Mouse (Mus musculus): ENCODE results near the gene Gm49405. TPM values are rescaled to one million over a fixed set of nuclear protein-coding genes. Genes with fewer than 3 reads are reported as not detected.

Gene Gm49405
- polyA plus RNA-seq, 1 experiment from 2014 or later, result 1.8 TPM

GRCm38 (mm10) chr19:4012432-4013022 lies 12.1 kb downstream of the Gm49405 start, which contains the start of gene Ndufv1:
Gene Ndufv1 (minus strand): TSS chr19:4012806.
- peak; percentile 99 for ATAC-seq (ENCODE audit: insufficient read depth, low FRiP score, low TSS enrichment)
- Histone ChIP-seq H3K36me3 (ENCODE audit: control insufficient read depth, insufficient read depth, low read length) (no peaks in the 10 kb centered on the region; the same call in 1 of the 2 replicates), H3K4me3 (ENCODE audit: low read depth, low read length) (peak within 1 kb of the TSS; percentile 56), H3K9ac (ENCODE audit: low read length) (peak within 1 kb of the TSS; percentile 59), H3K9me3 (ENCODE audit: control insufficient read depth, low read length) (no peaks in the 10 kb centered on the region), H3K4me2 (ENCODE audit: low read depth) (peak within 1 kb of the TSS; percentile 60), H3K27ac (ENCODE audit: low read depth, low read length) (no peak within 1 kb of the TSS), H3K27me3 (ENCODE audit: control insufficient read depth, insufficient read depth, low read length) (no peaks in the 10 kb centered on the region), H3K4me1 (ENCODE audit: control insufficient read depth, insufficient read depth, low read length) (peaks cover 5% of the 10 kb centered on the region)
- WGBS, result under 1% methylated on average over 45 of the region's 45 CpGs
- peak; percentile 97 for DNase-seq (ENCODE audit: low spot score)

- Histone ChIP-seq H3K27me3 (ENCODE audit: control insufficient read depth, insufficient read depth, low read length) (no peaks in the 10 kb centered on the region), H3K36me3 (ENCODE audit: control insufficient read depth, insufficient read depth, low read length) (no peaks in the 10 kb centered on the region), H3K9me3 (ENCODE audit: control insufficient read depth, low read length) (no peaks in the 10 kb centered on the region), H3K9ac (ENCODE audit: low read length) (peak overlapping the region; percentile 5), H3K27ac (ENCODE audit: low read depth, low read length) (no peak overlapping the region), H3K4me3 (ENCODE audit: low read depth, low read length) (peak overlapping the region; percentile 56; the same call in 1 of the 2 replicates), H3K4me1 (ENCODE audit: control insufficient read depth, insufficient read depth, low read length) (peaks cover 5% of the 10 kb centered on the region), H3K4me2 (ENCODE audit: low read depth) (peak overlapping the region; percentile 26)
- DNase-seq (ENCODE audit: low spot score) (no peak), ATAC-seq (ENCODE audit: insufficient read depth, low FRiP score, low TSS enrichment) (no peak)
- WGBS, result 25% methylated on average over 9 of the region's 9 CpGs
Measured at GRCm38 (mm10) chr19:4013066-4013465, 12.6 kb downstream of the Gm49405 start.

- Histone ChIP-seq H3K4me1 (ENCODE audit: control insufficient read depth, insufficient read depth, low read length) (peaks cover 5% of the 10 kb centered on the region), H3K36me3 (ENCODE audit: control insufficient read depth, insufficient read depth, low read length) (no peaks in the 10 kb centered on the region), H3K4me3 (ENCODE audit: low read depth, low read length) (no peak overlapping the region), H3K27ac (ENCODE audit: low read depth, low read length) (no peak overlapping the region), H3K4me2 (ENCODE audit: low read depth) (no peak overlapping the region), H3K27me3 (ENCODE audit: control insufficient read depth, insufficient read depth, low read length) (no peaks in the 10 kb centered on the region), H3K9me3 (ENCODE audit: control insufficient read depth, low read length) (no peaks in the 10 kb centered on the region), H3K9ac (ENCODE audit: low read length) (no peak overlapping the region)
- ATAC-seq (ENCODE audit: insufficient read depth, low FRiP score, low TSS enrichment), result no peak
- no peak for DNase-seq (ENCODE audit: low spot score)
Measured at GRCm38 (mm10) chr19:4014802-4015201, 14.4 kb downstream of the Gm49405 start.

GRCm38 (mm10) chr19:4015635-4016034 lies 15.2 kb downstream of the Gm49405 start:
- no peak overlapping the region for H3K4me3 ChIP-seq (ENCODE audit: low read depth, low read length)
- peaks cover 5% of the 10 kb centered on the region for H3K4me1 ChIP-seq (ENCODE audit: control insufficient read depth, insufficient read depth, low read length)
- 72% methylated on average over 5 of the region's 5 CpGs for WGBS
- H3K9me3 ChIP-seq (ENCODE audit: control insufficient read depth, low read length), result no peaks in the 10 kb centered on the region
- H3K27me3 ChIP-seq (ENCODE audit: control insufficient read depth, insufficient read depth, low read length), result no peaks in the 10 kb centered on the region
- H3K9ac ChIP-seq (ENCODE audit: low read length), result no peak overlapping the region
- DNase-seq (ENCODE audit: low spot score), result no peak
- H3K4me2 ChIP-seq (ENCODE audit: low read depth), result no peak overlapping the region
- no peak overlapping the region for H3K27ac ChIP-seq (ENCODE audit: low read depth, low read length)
- H3K36me3 ChIP-seq (ENCODE audit: control insufficient read depth, insufficient read depth, low read length), result no peaks in the 10 kb centered on the region
- ATAC-seq (ENCODE audit: insufficient read depth, low FRiP score, low TSS enrichment), result no peak

- Histone ChIP-seq H3K27me3 (ENCODE audit: control insufficient read depth, insufficient read depth, low read length) (no peaks in the 10 kb centered on the region), H3K4me1 (ENCODE audit: control insufficient read depth, insufficient read depth, low read length) (no peaks in the 10 kb centered on the region), H3K9ac (ENCODE audit: low read length) (no peak overlapping the region), H3K36me3 (ENCODE audit: control insufficient read depth, insufficient read depth, low read length) (no peaks in the 10 kb centered on the region), H3K4me2 (ENCODE audit: low read depth) (no peak overlapping the region), H3K27ac (ENCODE audit: low read depth, low read length) (no peak overlapping the region), H3K9me3 (ENCODE audit: control insufficient read depth, low read length) (no peaks in the 10 kb centered on the region), H3K4me3 (ENCODE audit: low read depth, low read length) (no peak overlapping the region)
- DNase-seq (ENCODE audit: low spot score) (no peak), ATAC-seq (ENCODE audit: insufficient read depth, low FRiP score, low TSS enrichment) (no peak)
- WGBS, result 67% methylated on average over 10 of the region's 10 CpGs
Measured at GRCm38 (mm10) chr19:4017921-4018587, 17.6 kb downstream of the Gm49405 start.

GRCm38 (mm10) chr19:4018743-4019583 lies 18.5 kb downstream of the Gm49405 start:
- ATAC-seq (ENCODE audit: insufficient read depth, low FRiP score, low TSS enrichment) (no peak), DNase-seq (ENCODE audit: low spot score) (peak; percentile 73)
- Histone ChIP-seq H3K4me3 (ENCODE audit: low read depth, low read length) (no peak overlapping the region), H3K4me2 (ENCODE audit: low read depth) (no peak overlapping the region), H3K27me3 (ENCODE audit: control insufficient read depth, insufficient read depth, low read length) (no peaks in the 10 kb centered on the region), H3K9ac (ENCODE audit: low read length) (no peak overlapping the region), H3K4me1 (ENCODE audit: control insufficient read depth, insufficient read depth, low read length) (no peaks in the 10 kb centered on the region), H3K36me3 (ENCODE audit: control insufficient read depth, insufficient read depth, low read length) (no peaks in the 10 kb centered on the region), H3K9me3 (ENCODE audit: control insufficient read depth, low read length) (no peaks in the 10 kb centered on the region), H3K27ac (ENCODE audit: low read depth, low read length) (no peak overlapping the region)
- WGBS, result 37% methylated on average over 18 of the region's 18 CpGs

- 74% methylated on average over 7 of the region's 7 CpGs for WGBS
- no peak for ATAC-seq (ENCODE audit: insufficient read depth, low FRiP score, low TSS enrichment)
Measured at GRCm38 (mm10) chr19:4023185-4023584, 22.8 kb downstream of the Gm49405 start.

GRCm38 (mm10) chr19:4027576-4027975 lies 27.1 kb downstream of the Gm49405 start:
- no peak overlapping the region for H3K27ac ChIP-seq (ENCODE audit: low read depth, low read length)
- H3K27me3 ChIP-seq (ENCODE audit: control insufficient read depth, insufficient read depth, low read length), result no peaks in the 10 kb centered on the region
- H3K9ac ChIP-seq (ENCODE audit: low read length), result no peak overlapping the region
- no peaks in the 10 kb centered on the region for H3K4me1 ChIP-seq (ENCODE audit: control insufficient read depth, insufficient read depth, low read length)
- no peak for DNase-seq (ENCODE audit: low spot score)
- no peaks in the 10 kb centered on the region for H3K36me3 ChIP-seq (ENCODE audit: control insufficient read depth, insufficient read depth, low read length)
- H3K4me3 ChIP-seq (ENCODE audit: low read depth, low read length), result no peak overlapping the region
- no peak for ATAC-seq (ENCODE audit: insufficient read depth, low FRiP score, low TSS enrichment)
- H3K4me2 ChIP-seq (ENCODE audit: low read depth), result no peak overlapping the region
- no peaks in the 10 kb centered on the region for H3K9me3 ChIP-seq (ENCODE audit: control insufficient read depth, low read length)

More at GRCm38 (mm10) chr19:4023185-4023584, 22.8 kb downstream of the Gm49405 start:
- Histone ChIP-seq H3K9me3 (ENCODE audit: control insufficient read depth, low read length) (no peaks in the 10 kb centered on the region), H3K4me2 (ENCODE audit: low read depth) (no peak overlapping the region), H3K4me3 (ENCODE audit: low read depth, low read length) (no peak overlapping the region), H3K27me3 (ENCODE audit: control insufficient read depth, insufficient read depth, low read length) (no peaks in the 10 kb centered on the region), H3K36me3 (ENCODE audit: control insufficient read depth, insufficient read depth, low read length) (no peaks in the 10 kb centered on the region), H3K27ac (ENCODE audit: low read depth, low read length) (no peak overlapping the region), H3K9ac (ENCODE audit: low read length) (no peak overlapping the region), H3K4me1 (ENCODE audit: control insufficient read depth, insufficient read depth, low read length) (no peaks in the 10 kb centered on the region)
- no peak for DNase-seq (ENCODE audit: low spot score)

Data from neural tube, embryonic 11.5 days (tissue).